Mouse (Mus musculus) neural tube, embryonic 14.5 days (tissue): ENCODE measurements around the gene Amigo1. TPM values are rescaled to one million over a fixed set of nuclear protein-coding genes. Genes with fewer than 3 reads are reported as not detected.

Experiments
- ATAC-seq: fragments of 200-750 bp; cut with Nextera tagmentation; 2 replicates; pipeline ENCODE4 v1.8.0; 2017; ENCODE audit warnings: low read depth, mild to moderate bottlenecking, moderate TSS enrichment, moderate library complexity
- H3K27ac ChIP-seq: fragments of 300-500 bp; sonication (generic); 2 replicates; pipeline ENCODE4 v1.5.1; 2014; ENCODE audit warnings: low read depth, mild to moderate bottlenecking, control low read depth, low read length, moderate library complexity, mixed read lengths
- H3K27me3 ChIP-seq: fragments of 300-500 bp; sonication (generic); 2 replicates; pipeline ENCODE4 v1.6.1; 2014; ENCODE audit warnings: low read length; ENCODE audit not compliant: control insufficient read depth, insufficient read depth
- H3K36me3 ChIP-seq: fragments of 300-500 bp; sonication (generic); 2 replicates; pipeline ENCODE4 v1.6.1; 2014; ENCODE audit warnings: low read length, mixed read lengths; ENCODE audit not compliant: control insufficient read depth, insufficient read depth
- H3K4me1 ChIP-seq: fragments of 300-500 bp; sonication (generic); 2 replicates; pipeline ENCODE4 v1.6.1; 2014; ENCODE audit warnings: low read length; ENCODE audit not compliant: control insufficient read depth, insufficient read depth
- H3K4me2 ChIP-seq: fragments of 300-500 bp; sonication (generic); 2 replicates; pipeline ENCODE4 v1.6.1; 2014; ENCODE audit warnings: mild to moderate bottlenecking, low read depth, low read length, control low read depth
- H3K4me3 ChIP-seq: fragments of 300-500 bp; sonication (generic); 2 replicates; pipeline ENCODE4 v1.5.1; 2014; ENCODE audit warnings: low read depth, low read length, control low read depth, mixed read lengths
- H3K9ac ChIP-seq: fragments of 300-500 bp; sonication (generic); replicated peaks from 2 replicates; pipeline ENCODE4 v1.6.1; 2014; ENCODE audit warnings: low read depth, mild to moderate bottlenecking, control low read depth, low read length, mixed read lengths
- H3K9me3 ChIP-seq: fragments of 300-500 bp; sonication (generic); 2 replicates; pipeline ENCODE4 v1.6.1; 2016; ENCODE audit warnings: low read length; ENCODE audit not compliant: control insufficient read depth
- WGBS: fragments of 180-500 bp; shearing (Covaris S2); extraction: QIAGEN DNeasy Blood & Tissue Kit; methylation state at CpG from one replicate; pipeline ENCODE4 v1.1.7; 2014; 5-methylcytosine and 5-hydroxymethylcytosine counted together
- polyA plus RNA-seq: library from polyadenylated mRNA; unstranded; fragments of >200 nt; fragmentation: Nextera tagmentation; extraction: Ambion mirVana; gene quantifications from 2 replicates; pipeline ENCODE4 v1.2.1, GENCODE M21; 2014

Gene Amigo1
- polyA plus RNA-seq, 1 experiment from 2014 or later: 11.2 TPM

DNA sequence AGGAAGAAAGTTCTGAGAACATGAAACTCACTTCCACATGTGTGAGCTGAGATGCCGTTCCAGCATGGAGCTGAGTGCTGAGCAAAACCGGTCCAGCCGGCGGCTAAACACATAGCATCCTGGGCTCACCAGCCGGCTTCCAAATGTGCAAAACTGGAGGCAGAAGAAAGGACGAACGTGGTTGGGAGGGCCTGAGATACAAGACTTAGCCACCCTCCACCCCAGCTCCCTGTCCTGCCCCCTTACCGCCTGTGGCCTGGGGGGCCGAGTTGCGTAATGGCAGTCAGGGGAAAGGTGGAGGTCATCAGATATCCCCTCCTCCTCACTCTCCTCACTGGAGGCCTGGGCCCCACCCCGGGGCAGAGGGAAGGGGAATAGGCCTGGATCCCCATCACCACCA is 18.3 kb downstream of the Amigo1 start:
- H3K4me1 ChIP-seq: peaks cover 20% of the 10 kb centered on the region
- no peak overlapping the region for H3K27ac ChIP-seq
- ATAC-seq: no peak
- H3K9ac ChIP-seq: no peak overlapping the region
- no peak overlapping the region for H3K4me2 ChIP-seq
- H3K9me3 ChIP-seq: no peaks in the 10 kb centered on the region
- H3K4me3 ChIP-seq: no peak overlapping the region
- WGBS: 93% methylated on average over 11 of the region's 11 CpGs
- H3K27me3 ChIP-seq: no peaks in the 10 kb centered on the region
- peaks cover 53% of the 10 kb centered on the region for H3K36me3 ChIP-seq

DNA sequence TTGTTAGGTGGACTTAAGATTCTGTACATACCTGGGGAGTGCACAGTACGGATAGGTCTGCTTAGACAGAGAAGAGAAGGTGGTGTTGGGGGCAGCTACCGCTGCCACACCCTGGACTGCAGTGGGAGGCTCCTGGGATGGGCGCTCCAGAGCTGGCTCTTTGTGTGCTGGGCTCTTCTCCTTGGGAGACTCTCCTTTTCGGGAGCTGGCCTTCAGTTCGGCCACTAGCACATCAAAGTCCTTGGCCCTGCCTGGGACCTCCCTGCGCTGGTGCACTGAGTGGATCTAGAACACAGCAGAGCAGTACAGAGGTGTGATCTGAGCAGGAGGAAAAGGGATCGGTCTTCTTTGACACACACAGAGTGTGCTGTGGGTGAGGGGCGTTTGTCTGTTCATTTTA is 19.5 kb downstream of the Amigo1 start:
- H3K9me3 ChIP-seq: no peaks in the 10 kb centered on the region
- no peaks in the 10 kb centered on the region; the same call in 1 of the 2 replicates for H3K27me3 ChIP-seq
- no peak overlapping the region for H3K4me2 ChIP-seq
- peaks cover 21% of the 10 kb centered on the region for H3K4me1 ChIP-seq
- no peak overlapping the region for H3K4me3 ChIP-seq
- H3K36me3 ChIP-seq: peaks cover 53% of the 10 kb centered on the region
- WGBS: 91% methylated on average over 8 of the region's 8 CpGs
- no peak for ATAC-seq
- no peak overlapping the region for H3K27ac ChIP-seq
- H3K9ac ChIP-seq: no peak overlapping the region

DNA sequence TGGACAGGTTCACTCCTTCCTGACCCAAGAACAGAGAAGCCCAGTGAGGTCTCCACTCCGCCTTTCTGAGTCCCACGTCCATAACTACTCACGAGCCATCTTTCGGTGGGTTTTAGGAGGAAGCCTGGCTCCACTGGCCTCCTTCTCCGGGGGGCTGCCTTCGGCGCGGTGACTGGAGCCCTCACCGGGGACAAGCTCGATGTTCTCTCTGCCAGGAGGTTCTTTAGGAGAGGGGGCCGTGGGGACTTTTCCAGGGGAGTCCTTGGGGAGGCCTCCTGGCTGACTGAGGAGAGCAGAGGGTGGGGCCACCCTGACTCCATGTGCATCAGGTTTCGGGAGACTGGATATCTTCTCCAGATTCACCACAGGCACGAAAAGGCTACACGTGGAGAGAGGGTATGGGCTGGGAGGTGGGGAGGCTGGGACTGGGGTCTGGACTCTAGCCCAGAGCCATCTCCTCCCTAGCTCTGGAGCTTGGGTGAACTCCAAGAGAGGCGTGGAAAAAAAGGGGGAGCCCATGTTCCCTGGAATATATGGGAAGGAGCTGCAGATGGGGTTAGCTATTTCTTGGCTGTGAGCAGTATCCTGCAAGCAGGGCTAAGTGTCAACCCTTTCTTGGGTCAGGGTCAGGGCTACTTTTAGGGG is 20.7 kb downstream of the Amigo1 start:
- WGBS: 86% methylated on average over 15 of the region's 15 CpGs
- Histone ChIP-seq H3K36me3 (peaks cover 52% of the 10 kb centered on the region), H3K27ac (peak overlapping the region; percentile 22; the same call in 1 of the 2 replicates), H3K9ac (no peak overlapping the region), H3K9me3 (no peaks in the 10 kb centered on the region), H3K27me3 (no peaks in the 10 kb centered on the region; the same call in 1 of the 2 replicates), H3K4me1 (peaks cover 12% of the 10 kb centered on the region), H3K4me2 (no peak overlapping the region), H3K4me3 (no peak overlapping the region)
- no peak for ATAC-seq

DNA sequence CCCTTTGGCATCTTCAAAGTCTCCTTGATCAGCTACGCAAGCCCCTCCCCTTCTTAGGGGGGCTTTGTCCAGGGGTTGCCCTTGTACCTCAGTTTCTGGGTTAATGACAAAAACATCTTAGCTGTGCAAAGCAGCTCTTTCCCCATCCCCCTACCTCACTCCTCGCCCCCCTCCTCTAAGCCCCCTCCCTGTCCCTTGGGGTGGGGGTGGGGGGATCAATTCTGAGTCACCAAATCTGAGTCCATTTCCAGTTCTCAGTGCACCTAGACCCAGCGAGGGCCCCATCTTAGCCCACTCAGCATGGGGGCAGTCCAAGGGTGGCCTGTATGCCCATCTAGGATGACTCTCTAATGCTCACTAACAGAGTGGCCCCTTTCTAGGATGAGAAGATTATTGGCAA is 22.9 kb downstream of the Amigo1 start:
- H3K9me3 ChIP-seq: no peaks in the 10 kb centered on the region
- H3K9ac ChIP-seq: peak overlapping the region; percentile 87
- H3K4me2 ChIP-seq: peak overlapping the region; percentile 96
- 56% methylated on average over 3 of the region's 3 CpGs for WGBS
- H3K27me3 ChIP-seq: no peaks in the 10 kb centered on the region; the same call in 1 of the 2 replicates
- peaks cover 34% of the 10 kb centered on the region; the same call in 1 of the 2 replicates for H3K36me3 ChIP-seq
- peaks cover 11% of the 10 kb centered on the region for H3K4me1 ChIP-seq
- H3K4me3 ChIP-seq: peak overlapping the region; percentile 64
- no peak overlapping the region for H3K27ac ChIP-seq
- ATAC-seq: no peak

DNA sequence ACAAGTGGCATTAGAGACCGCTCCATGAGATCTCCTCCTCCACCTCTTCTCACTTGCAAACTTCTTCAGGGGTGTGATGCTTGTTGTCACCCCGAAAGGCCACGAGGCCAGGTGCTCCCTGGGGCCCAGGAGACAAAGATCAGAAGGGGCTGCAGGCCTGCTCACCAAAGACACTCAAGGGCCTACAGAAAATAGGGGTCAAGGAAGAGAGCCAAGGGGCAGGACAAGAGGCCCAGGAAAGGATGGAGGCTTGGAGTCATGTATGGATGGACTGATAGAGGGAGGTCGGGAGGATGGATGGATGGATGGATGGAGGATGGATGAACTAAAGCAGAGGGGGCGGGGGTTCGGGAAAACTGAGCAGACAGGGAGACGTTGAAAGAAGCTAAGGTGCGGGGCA is 23.4 kb downstream of the Amigo1 start:
- no peaks in the 10 kb centered on the region for H3K9me3 ChIP-seq
- peaks cover 11% of the 10 kb centered on the region for H3K4me1 ChIP-seq
- H3K36me3 ChIP-seq: peaks cover 33% of the 10 kb centered on the region; the same call in 1 of the 2 replicates
- ATAC-seq: no peak
- H3K9ac ChIP-seq: peak overlapping the region; percentile 87
- H3K4me3 ChIP-seq: peak overlapping the region; percentile 64
- WGBS: 8% methylated on average over 8 of the region's 8 CpGs
- H3K4me2 ChIP-seq: peak overlapping the region; percentile 96
- no peaks in the 10 kb centered on the region; the same call in 1 of the 2 replicates for H3K27me3 ChIP-seq
- peak overlapping the region; percentile 97 for H3K27ac ChIP-seq

DNA sequence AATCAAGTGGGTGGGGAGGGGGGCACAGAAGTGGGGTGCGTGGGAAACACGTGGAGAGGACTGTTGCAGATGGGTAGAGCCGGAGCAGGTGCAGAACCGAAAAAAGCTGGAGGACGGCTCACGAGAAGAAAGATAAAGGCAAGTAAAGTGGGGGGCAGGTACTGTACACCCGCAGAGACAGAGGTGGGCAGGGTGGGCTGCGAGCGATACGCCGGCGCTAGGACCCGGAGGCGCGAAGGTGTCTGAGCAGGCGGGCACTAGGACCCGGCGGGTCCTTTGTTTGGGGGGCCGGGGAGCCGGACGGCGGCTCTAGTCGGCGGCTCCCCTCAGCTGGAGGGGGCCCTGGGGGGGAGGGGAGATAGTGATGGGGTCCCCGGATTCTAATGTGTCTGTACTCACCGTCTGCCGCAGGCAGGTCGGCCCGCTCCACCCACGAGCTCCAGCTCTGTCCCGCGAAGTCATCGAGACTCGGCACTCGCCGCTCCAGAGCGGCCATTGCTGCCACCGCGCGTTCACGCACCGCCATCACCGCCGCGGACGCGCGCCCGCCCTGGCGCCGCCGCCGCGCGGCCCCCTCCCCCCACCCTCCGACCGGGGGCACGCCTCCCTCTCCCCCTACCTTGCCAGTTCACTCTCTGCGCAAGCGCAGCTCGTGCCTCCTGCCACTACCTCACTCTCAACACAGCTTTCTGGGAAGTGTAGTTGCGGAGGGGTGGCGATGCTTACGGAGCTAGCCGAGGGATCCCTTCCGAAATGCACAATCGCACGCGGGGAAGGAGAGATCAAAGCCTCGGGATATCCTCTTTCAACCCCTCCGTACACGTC is 24.0 kb downstream of the Amigo1 start:
- H3K36me3 ChIP-seq: peaks cover 27% of the 10 kb centered on the region; the same call in 1 of the 2 replicates
- ATAC-seq: peak; percentile 95

DNA sequence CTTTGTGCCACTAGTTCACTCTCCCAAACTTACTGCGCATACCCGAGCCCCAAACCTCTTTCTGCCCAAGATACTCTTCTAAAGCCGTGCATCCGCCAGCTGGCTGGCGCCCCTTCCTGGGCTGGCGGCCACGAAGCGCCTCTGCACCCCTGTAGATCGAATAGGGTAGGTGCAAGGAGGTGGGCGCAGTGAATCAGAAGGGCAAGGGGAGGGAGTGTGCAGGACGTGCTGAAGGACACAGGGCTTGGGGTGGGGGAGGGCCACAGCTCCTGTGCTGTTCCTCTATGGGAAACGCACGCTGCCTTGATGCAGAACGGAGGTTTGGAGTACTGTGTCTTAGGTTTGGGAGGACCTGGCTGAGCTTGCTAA is 24.6 kb downstream of the Amigo1 start, which contains the start of gene Atxn7l2:
Gene Atxn7l2, minus strand, starts transcription at position 164 of the 369 bp plus-strand sequence.
- Histone ChIP-seq H3K4me3 (peak within 1 kb of the TSS; percentile 64), H3K27ac (peak within 1 kb of the TSS; percentile 97), H3K36me3 (peaks cover 21% of the 10 kb centered on the region; the same call in 1 of the 2 replicates), H3K27me3 (no peaks in the 10 kb centered on the region; the same call in 1 of the 2 replicates), H3K4me1 (peaks cover 11% of the 10 kb centered on the region), H3K9ac (peak within 1 kb of the TSS; percentile 87), H3K4me2 (peak within 1 kb of the TSS; percentile 96), H3K9me3 (no peaks in the 10 kb centered on the region)
- ATAC-seq: peak; percentile 91
- 0% methylated on average over 14 of the region's 14 CpGs for WGBS

More for the DNA sequence above, 24.0 kb downstream of the Amigo1 start:
- no peaks in the 10 kb centered on the region; the same call in 1 of the 2 replicates for H3K27me3 ChIP-seq
- peak overlapping the region; percentile 64 for H3K4me3 ChIP-seq
- peak overlapping the region; percentile 87 for H3K9ac ChIP-seq
- H3K27ac ChIP-seq: peak overlapping the region; percentile 97
- 0% methylated on average over 54 of the region's 72 CpGs for WGBS
- peak overlapping the region; percentile 96 for H3K4me2 ChIP-seq
- H3K4me1 ChIP-seq: peaks cover 11% of the 10 kb centered on the region
- H3K9me3 ChIP-seq: no peaks in the 10 kb centered on the region

DNA sequence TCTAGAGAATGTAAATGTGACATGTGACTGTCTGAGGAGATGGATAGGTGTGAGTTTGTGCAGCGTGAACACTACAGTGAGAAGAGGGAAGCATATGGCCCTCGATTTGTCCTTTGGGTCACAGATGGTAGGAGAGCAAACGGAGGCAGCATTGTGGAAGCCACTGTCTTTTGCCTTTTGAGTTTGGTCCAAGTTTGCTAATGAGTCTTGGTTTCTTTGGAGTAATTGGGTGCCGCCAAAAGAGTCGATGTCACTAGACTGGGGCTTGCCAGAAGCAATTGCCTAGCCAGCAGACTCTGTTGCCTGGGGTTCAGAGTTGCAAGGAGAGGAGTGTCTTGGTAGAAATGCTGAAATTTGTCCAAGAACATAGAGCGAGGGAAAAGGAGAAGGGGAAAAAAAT is 25.7 kb downstream of the Amigo1 start:
- H3K27ac ChIP-seq: no peak overlapping the region; the same call in 1 of the 2 replicates
- ATAC-seq: no peak
- H3K4me2 ChIP-seq: peak overlapping the region; percentile 58; the same call in 1 of the 2 replicates
- peaks cover 10% of the 10 kb centered on the region; the same call in 1 of the 2 replicates for H3K36me3 ChIP-seq
- WGBS: 51% methylated on average over 6 of the region's 6 CpGs
- H3K9me3 ChIP-seq: no peaks in the 10 kb centered on the region
- no peak overlapping the region for H3K9ac ChIP-seq
- H3K4me1 ChIP-seq: peaks cover 11% of the 10 kb centered on the region
- peak overlapping the region; percentile 64; the same call in 1 of the 2 replicates for H3K4me3 ChIP-seq
- no peaks in the 10 kb centered on the region; the same call in 1 of the 2 replicates for H3K27me3 ChIP-seq
